Comparison of ENCODE assay signal across 8 mouse cellular contexts in the genomic region with DNA sequence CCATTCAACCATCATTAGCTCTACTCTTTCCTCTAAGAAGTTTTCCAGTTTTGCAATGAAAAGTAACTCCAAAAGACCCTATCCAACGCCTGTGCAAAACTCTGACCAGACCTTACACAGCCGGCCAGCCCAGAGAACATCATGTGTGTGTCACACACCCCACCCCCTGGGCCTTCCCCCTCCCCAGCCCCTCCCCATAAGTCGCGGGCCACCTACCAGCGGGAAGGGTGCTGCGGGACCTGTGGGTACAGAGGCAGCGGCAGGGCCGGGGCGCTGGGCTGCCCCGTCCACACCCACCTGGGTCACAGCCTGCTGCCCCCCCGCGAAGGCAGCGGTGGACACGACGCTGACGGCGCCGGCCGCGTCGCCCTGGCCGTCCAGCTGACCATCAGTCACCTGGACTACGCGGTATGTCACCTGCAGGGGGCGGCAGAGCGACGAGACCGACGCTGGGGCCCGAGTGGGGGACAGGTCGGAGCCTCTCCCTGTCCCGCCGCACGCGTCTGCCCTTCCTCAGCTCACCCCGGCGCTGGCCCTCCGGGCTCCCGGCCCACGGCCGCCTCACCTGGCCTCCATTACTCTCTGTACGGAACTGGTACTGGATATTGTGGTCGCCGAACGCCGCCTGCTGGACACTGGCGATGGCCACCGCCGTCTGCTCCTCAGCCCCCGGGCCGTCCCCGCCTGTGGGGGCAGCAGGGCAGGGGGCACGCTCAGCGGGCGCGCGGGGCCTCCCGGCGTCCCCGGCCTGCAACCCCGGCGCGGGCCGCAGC. TPM values are rescaled to one million over a fixed set of nuclear protein-coding genes. Genes with fewer than 3 reads are reported as not detected.
DNase-seq lines count a peak whose midpoint lies in the region; ATAC-seq lines count a peak whose summit lies in the region.

No protein-coding gene starts in this region.

- H3K4me3 ChIP-seq in intestine, embryonic 14.5 days (ENCODE audit: low read depth, low read length) = peak overlapping the region; percentile 72

- peak overlapping the region; percentile 94 for H3K9ac ChIP-seq in intestine, embryonic 14.5 days (ENCODE audit: low read length)

- DNase-seq in adrenal gland, adult 18-20 months (ENCODE audit: low spot score in 2 of 2) = peak; percentile 93
- DNase-seq in embryo, embryonic 11 days = peak; percentile 92
- peak; percentile 89 for DNase-seq in gastrocnemius, postnatal 25 days
- peak; percentile 97 for DNase-seq in intestine, embryonic 14.5 days (ENCODE audit: low spot score)
- DNase-seq in left cerebral cortex, postnatal 14 days (ENCODE audit: low spot score in 2 of 2) = peak; percentile 73
- DNase-seq in right cerebral cortex, postnatal 14 days = peak; percentile 83
- DNase-seq in urinary bladder, postnatal 25 days (ENCODE audit: low spot score) = peak; percentile 85

- peaks cover 61% of the 10 kb centered on the region for H3K36me3 ChIP-seq in intestine, embryonic 14.5 days (ENCODE audit: control insufficient read depth, insufficient read depth, low read length)

- H3K27ac ChIP-seq in intestine, embryonic 14.5 days (ENCODE audit: low read depth) = peak overlapping the region; percentile 93

- H3K9me3 ChIP-seq in intestine, embryonic 14.5 days (ENCODE audit: control insufficient read depth, low read length) = no peaks in the 10 kb centered on the region

- H3K4me1 ChIP-seq in intestine, embryonic 14.5 days (replicated peaks; ENCODE audit: control insufficient read depth, insufficient read depth, low read length) = peaks cover 16% of the 10 kb centered on the region

- intact Hi-C loops in left cerebral cortex, postnatal 14 days (cut with DNase I) = loop anchor here (5.0 kb wide), 1 partner anchor 117 kb away; no protein-coding TSS in a partner anchor

- ATAC-seq in intestine, embryonic 14.5 days (replicated peaks; ENCODE audit: low FRiP score, low TSS enrichment, low read depth) = peak; percentile 82
- ATAC-seq in megakaryocyte-erythroid progenitor cell, adult 5-6 weeks (replicated peaks; ENCODE audit: low FRiP score, low TSS enrichment, poor library complexity, severe bottlenecking) = peak; percentile 60

- no peaks in the 10 kb centered on the region for H3K27me3 ChIP-seq in intestine, embryonic 14.5 days (replicated peaks; ENCODE audit: control insufficient read depth, insufficient read depth, low read length)

- WGBS in intestine, embryonic 14.5 days = 1% methylated on average over 56 of the region's 64 CpGs

- H3K4me2 ChIP-seq in intestine, embryonic 14.5 days (ENCODE audit: low read length) = peak overlapping the region; percentile 70

RNA-seq across cellular contexts. Expression of a gene that starts 0.8 kb away (rescaled TPM):
- total RNA-seq in adrenal gland, adult 18-20 months (2021) = 100 to 1,000 TPM; 104 to 122 TPM
- total RNA-seq in gastrocnemius, postnatal 25 days (2021) = 10 to 100 TPM; 69.6 to 85.0 TPM
- polyA plus RNA-seq in intestine, embryonic 14.5 days (2014; fragmentation: Nextera tagmentation; extraction: Ambion mirVana) = 22.3 and 22.7 TPM in 2 replicates
- 100 to 1,000 TPM; 113 to 115 TPM for total RNA-seq in left cerebral cortex, postnatal 14 days (2021)
- 56.5 and 84.3 TPM in 2 replicates for total RNA-seq in megakaryocyte-erythroid progenitor cell, adult 5-6 weeks (2014; fragmentation: Nextera tagmentation)
- total RNA-seq in megakaryocyte-erythroid progenitor cell, adult 5-6 weeks (2017) = 71.7 and 126 TPM in 2 replicates

RNA-seq across cellular contexts. Expression of a gene that starts 11.9 kb away (rescaled TPM):
- 1 to 10 TPM in 1 of 2 experiments, not detected in 1; 4.3 TPM for total RNA-seq in adrenal gland, adult 18-20 months (2021)
- not detected for total RNA-seq in gastrocnemius, postnatal 25 days (2021)
- polyA plus RNA-seq in intestine, embryonic 14.5 days (2014; fragmentation: Nextera tagmentation; extraction: Ambion mirVana) = not detected in 2 replicates
- total RNA-seq in left cerebral cortex, postnatal 14 days (2021) = not detected
- total RNA-seq in megakaryocyte-erythroid progenitor cell, adult 5-6 weeks (2014; fragmentation: Nextera tagmentation) = not detected in 2 replicates
- not detected in 2 replicates for total RNA-seq in megakaryocyte-erythroid progenitor cell, adult 5-6 weeks (2017)

RNA-seq across cellular contexts. Expression of a gene that starts 17.5 kb away (rescaled TPM):
- total RNA-seq in adrenal gland, adult 18-20 months (2021) = 10 to 100 TPM in 1 of 2 experiments, 1 to 10 TPM in 1; 6.8 to 19.1 TPM
- total RNA-seq in gastrocnemius, postnatal 25 days (2021) = 1 to 10 TPM in 1 of 2 experiments, under 1 TPM in 1; 0.69 to 1.1 TPM
- 123 and 135 TPM in 2 replicates for polyA plus RNA-seq in intestine, embryonic 14.5 days (2014; fragmentation: Nextera tagmentation; extraction: Ambion mirVana)
- 10 to 100 TPM; 11.9 to 13.0 TPM for total RNA-seq in left cerebral cortex, postnatal 14 days (2021)
- not detected in 2 replicates for total RNA-seq in megakaryocyte-erythroid progenitor cell, adult 5-6 weeks (2014; fragmentation: Nextera tagmentation)
- total RNA-seq in megakaryocyte-erythroid progenitor cell, adult 5-6 weeks (2017) = 0.11 and 0.99 TPM in 2 replicates

RNA-seq across cellular contexts. Expression of a gene that starts 17.8 kb away (rescaled TPM):
- under 1 TPM; 0.61 to 0.66 TPM for total RNA-seq in adrenal gland, adult 18-20 months (2021)
- not detected for total RNA-seq in gastrocnemius, postnatal 25 days (2021)
- polyA plus RNA-seq in intestine, embryonic 14.5 days (2014; fragmentation: Nextera tagmentation; extraction: Ambion mirVana) = 7.1 and 9.4 TPM in 2 replicates
- under 1 TPM; 0.18 to 0.27 TPM for total RNA-seq in left cerebral cortex, postnatal 14 days (2021)
- not detected in 2 replicates for total RNA-seq in megakaryocyte-erythroid progenitor cell, adult 5-6 weeks (2014; fragmentation: Nextera tagmentation)
- not detected in 2 replicates for total RNA-seq in megakaryocyte-erythroid progenitor cell, adult 5-6 weeks (2017)

RNA-seq across cellular contexts. Expression of a gene that starts 31.3 kb away (rescaled TPM):
- 1 to 10 TPM in 1 of 2 experiments, not detected in 1; 3.4 TPM for total RNA-seq in adrenal gland, adult 18-20 months (2021)
- not detected for total RNA-seq in gastrocnemius, postnatal 25 days (2021)
- polyA plus RNA-seq in intestine, embryonic 14.5 days (2014; fragmentation: Nextera tagmentation; extraction: Ambion mirVana) = not detected in 2 replicates
- not detected for total RNA-seq in left cerebral cortex, postnatal 14 days (2021)
- not detected in 2 replicates for total RNA-seq in megakaryocyte-erythroid progenitor cell, adult 5-6 weeks (2014; fragmentation: Nextera tagmentation)
- total RNA-seq in megakaryocyte-erythroid progenitor cell, adult 5-6 weeks (2017) = not detected in 2 replicates

Comparison
In these comparisons a context has a peak if more than half of its experiments do, and no peak if none do; other contexts are left out.
1. Peak in every context shown above with its lines: DNase-seq, ATAC-seq, H3K4me3 ChIP-seq and H3K27ac ChIP-seq.